Mouse (Mus musculus): ENCODE data around the gene Carmil3.
A peak's percentile ranks its signal among the peaks of the same experiment; 100 is the strongest.

Carmil3 gene

DNA sequence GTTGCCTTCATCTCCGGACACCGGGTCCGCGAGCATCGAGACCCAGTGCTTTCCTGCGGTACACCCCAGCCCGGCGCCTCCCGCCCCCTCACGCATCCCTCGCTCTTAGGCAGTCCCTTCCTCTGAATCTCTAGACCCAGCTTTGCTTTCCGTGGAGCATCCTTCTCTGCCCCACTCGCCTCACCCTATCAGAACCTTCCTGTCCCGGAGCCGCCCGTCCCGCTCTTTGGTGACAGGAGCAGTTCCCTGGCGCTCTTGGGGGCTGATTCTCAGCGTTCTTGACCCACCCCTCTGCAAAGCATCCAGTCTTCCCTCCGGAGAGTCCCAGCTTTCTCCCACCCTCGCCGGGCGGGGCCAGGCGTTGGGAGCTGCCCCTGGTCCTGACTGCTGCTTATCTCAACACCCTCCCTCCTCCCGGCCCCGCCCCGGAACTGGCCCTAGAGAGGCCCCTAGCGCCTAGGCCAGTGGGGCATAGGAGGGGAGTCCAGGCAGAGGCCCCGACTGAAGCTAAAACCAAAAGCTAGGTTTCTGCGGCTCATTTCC lies 911 bp downstream of the Carmil3 start:
- ATAC-seq (ENCODE audit: insufficient number of reproducible peaks, low FRiP score, low TSS enrichment) = peak; percentile 49

GRCm38 (mm10) chr14:55492103-55492502 lies 1.7 kb downstream of the Carmil3 start:
- no peak for ATAC-seq (ENCODE audit: insufficient number of reproducible peaks, low FRiP score, low TSS enrichment)

DNA sequence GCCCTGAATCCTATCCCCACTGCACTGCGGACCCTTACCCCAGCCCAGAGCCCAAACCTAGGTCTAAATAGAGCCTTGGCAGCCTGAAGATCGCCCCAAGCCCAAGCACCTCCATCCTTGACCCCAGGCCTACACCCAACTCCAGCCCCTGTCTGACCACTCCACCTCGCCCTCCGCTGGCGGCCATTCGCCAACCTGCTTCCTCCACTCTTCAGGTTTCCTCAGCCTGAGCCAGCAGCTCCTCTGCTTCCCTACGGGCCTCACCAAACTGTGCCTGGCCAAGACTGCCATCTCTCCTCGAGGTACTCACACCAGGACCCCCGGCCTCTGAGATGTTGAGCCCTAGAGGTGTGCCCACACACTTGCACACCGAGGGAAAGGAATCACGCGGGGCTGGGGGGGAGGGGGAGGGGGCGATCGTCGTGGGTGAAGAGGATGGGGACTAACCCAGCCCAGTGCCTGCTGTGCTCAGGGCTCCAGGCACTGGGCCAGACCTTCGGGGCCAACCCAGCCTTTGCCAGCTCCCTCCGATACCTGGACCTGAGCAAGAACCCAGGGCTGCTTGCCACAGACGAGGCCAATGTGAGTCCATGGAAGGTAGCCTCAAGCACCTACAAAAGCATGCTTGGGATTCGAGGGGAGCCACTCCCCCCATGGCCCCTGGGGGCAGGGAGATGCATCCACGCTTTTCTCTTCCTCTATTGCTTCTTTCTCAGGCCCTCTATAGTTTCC lies 5.2 kb downstream of the Carmil3 start:
- ATAC-seq (ENCODE audit: insufficient number of reproducible peaks, low FRiP score, low TSS enrichment) = no peak

GRCm38 (mm10) chr14:55496761-55497448 lies 6.5 kb downstream of the Carmil3 start:
- no peak for ATAC-seq (ENCODE audit: insufficient number of reproducible peaks, low FRiP score, low TSS enrichment)

DNA sequence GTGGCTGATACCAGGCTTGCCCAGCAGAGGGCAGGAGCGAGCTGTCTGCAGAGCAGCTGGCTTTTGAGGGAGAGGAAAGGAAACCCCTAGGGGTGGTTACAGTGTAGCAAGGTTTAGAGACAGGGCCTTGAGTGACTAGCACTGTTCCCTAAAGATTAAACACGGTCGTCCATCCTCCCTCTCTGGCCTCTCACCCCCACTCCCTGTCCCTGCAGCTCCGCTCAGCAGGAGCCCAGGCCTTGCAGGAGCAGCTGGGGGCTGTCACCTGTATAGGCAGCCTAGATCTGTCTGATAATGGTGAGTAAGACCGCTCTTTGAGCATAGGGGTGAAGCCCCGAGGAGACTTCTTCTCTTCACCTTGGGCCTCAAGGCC lies 7.0 kb downstream of the Carmil3 start:
- ATAC-seq (ENCODE audit: insufficient number of reproducible peaks, low FRiP score, low TSS enrichment) = peak; percentile 10; the same call in 1 of the 2 replicates

- ATAC-seq (ENCODE audit: insufficient number of reproducible peaks, low FRiP score, low TSS enrichment) = no peak
Observed at GRCm38 (mm10) chr14:55505612-55506011, 15.2 kb downstream of the Carmil3 start.

DNA sequence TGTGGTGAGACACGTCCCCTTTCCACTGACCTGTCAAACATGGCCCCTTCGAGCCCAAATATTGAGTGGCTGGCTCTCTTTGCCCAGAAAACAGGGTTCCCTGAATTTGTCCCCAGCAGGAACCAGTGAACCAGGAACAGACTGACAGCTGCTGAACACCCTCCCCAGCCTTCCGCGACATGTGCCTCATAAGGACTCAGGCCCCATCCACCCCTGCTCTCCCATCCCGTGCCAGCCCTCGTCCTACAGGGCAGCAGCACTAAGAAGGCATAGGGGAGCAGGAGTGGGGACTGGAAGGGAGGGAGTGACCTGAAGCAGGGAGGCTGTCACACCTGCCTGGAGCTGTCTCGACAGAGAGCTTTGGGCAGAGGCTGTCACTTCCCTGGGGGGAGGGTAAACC lies 17.4 kb downstream of the Carmil3 start:
- no peak for ATAC-seq (ENCODE audit: insufficient number of reproducible peaks, low FRiP score, low TSS enrichment)

- no peak for ATAC-seq (ENCODE audit: insufficient number of reproducible peaks, low FRiP score, low TSS enrichment)
Observed at GRCm38 (mm10) chr14:55509540-55509939, 19.1 kb downstream of the Carmil3 start.

GRCm38 (mm10) chr14:55510125-55510731 lies 19.8 kb downstream of the Carmil3 start, which contains the start of gene Cpne6:
TSS of gene Cpne6 (plus strand) at chr14:55510445.
- no peak for ATAC-seq (ENCODE audit: insufficient number of reproducible peaks, low FRiP score, low TSS enrichment)

DNA sequence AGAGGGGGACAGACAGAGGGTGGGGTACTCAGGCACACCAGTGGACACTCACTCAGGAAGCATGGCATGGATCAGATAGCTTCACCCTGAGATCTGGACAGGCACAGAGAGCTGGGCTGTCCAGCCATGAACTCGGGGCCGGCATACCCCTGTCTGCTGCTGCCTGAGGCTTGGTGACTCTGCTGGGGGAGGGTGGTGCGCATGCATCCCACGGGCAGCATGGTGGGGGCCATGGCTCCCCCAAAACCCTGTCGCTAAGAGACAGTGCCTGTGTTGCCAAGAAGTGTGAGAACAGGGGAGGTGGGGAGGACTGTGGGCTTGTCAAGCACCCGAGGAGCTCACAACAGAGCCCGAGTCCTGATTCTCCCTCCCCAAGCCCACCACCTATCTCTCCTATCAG lies 20.6 kb downstream of the Carmil3 start:
- no peak for ATAC-seq (ENCODE audit: insufficient number of reproducible peaks, low FRiP score, low TSS enrichment)

- no peak for ATAC-seq (ENCODE audit: insufficient number of reproducible peaks, low FRiP score, low TSS enrichment)
Observed at GRCm38 (mm10) chr14:55513927-55514326, 23.5 kb downstream of the Carmil3 start.

DNA sequence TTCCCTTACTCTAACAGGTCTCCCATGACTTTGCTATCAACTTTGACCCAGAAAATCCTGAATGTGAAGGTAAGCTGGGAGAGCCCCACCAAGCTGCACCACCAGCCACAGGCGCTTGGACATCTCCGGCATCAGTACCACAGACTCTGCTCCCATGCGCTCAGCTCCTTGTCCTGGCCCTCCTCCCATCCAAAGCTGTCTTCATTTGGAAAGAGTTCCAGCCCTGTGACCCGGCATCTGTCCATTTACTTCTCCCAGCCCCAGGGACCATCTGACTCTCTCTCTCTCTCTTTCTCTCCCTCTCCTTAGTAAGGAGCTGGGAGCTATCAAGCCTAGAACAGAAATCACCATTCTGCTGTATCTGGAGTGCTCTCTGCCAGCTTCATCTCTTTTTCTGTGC lies 25.4 kb downstream of the Carmil3 start:
- ATAC-seq (ENCODE audit: insufficient number of reproducible peaks, low FRiP score, low TSS enrichment) = no peak

GRCm38 (mm10) chr14:55518897-55519296 lies 28.4 kb downstream of the Carmil3 start:
- ATAC-seq (ENCODE audit: insufficient number of reproducible peaks, low FRiP score, low TSS enrichment) = no peak

GRCm38 (mm10) chr14:55519604-55520003 lies 29.2 kb downstream of the Carmil3 start:
- ATAC-seq (ENCODE audit: insufficient number of reproducible peaks, low FRiP score, low TSS enrichment) = no peak

- peak; percentile 37; the same call in 1 of the 2 replicates for ATAC-seq (ENCODE audit: insufficient number of reproducible peaks, low FRiP score, low TSS enrichment)
Observed at GRCm38 (mm10) chr14:55520451-55521361, 30.3 kb downstream of the Carmil3 start.

GRCm38 (mm10) chr14:55524062-55524461 lies 33.6 kb downstream of the Carmil3 start:
- no peak for ATAC-seq (ENCODE audit: insufficient number of reproducible peaks, low FRiP score, low TSS enrichment)

DNA sequence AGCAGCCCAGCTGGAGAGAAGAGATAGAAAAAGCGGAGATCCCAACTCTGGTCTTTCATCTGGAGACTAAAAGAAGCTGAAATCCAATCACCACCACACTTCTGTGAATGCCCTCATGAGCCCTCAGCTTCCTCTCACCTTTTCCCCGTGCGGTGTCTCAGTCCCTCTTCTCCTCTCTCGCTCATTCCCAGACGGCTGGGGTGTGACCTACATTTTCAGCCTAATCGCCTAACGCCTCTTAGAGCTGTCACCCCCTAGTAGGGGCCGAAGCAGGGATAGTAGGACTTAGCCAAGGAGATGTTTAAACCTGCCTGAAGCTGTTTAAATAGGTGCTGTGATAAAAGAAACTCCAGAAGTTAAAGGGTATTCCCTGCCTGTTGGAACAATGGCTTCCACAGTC lies 34.3 kb downstream of the Carmil3 start, which contains the start of gene Nrl:
Gene Nrl (minus strand): TSS at position 197 of the 400 bp plus-strand sequence.
- ATAC-seq (ENCODE audit: insufficient number of reproducible peaks, low FRiP score, low TSS enrichment) = no peak

GRCm38 (mm10) chr14:55526674-55527073 lies 36.2 kb downstream of the Carmil3 start:
- ATAC-seq (ENCODE audit: insufficient number of reproducible peaks, low FRiP score, low TSS enrichment) = no peak

GRCm38 (mm10) chr14:55527940-55528339 lies 37.5 kb downstream of the Carmil3 start:
- no peak for ATAC-seq (ENCODE audit: insufficient number of reproducible peaks, low FRiP score, low TSS enrichment)

DNA sequence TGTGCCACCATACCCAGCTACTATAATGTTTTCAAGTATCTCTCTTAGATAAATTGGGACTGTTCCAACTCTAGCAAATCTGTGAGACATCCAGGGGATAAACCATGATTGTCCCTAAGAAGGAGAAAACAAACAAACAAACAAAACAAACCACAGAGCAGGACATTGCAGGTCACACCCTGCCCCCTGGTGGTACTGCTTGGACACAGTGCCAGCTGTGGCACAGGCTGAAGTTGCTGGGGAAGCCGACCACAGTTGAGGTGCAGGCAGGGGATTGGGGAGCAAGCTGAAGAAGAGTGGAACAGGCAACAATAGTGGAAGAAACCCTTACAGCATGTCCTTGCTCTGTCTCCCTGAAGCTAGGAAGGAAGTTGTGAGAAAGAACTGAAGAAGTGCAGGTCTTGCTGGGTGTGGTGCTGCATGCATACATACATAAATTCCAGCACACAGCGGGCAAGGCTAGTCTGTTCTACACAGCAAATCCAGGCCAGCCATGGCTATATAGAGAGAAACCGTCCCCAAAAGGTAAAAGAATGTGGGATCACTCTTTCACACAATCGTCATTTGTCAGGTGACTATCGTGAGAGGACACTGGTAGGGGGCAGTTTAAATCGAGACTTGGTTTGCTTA lies 45.8 kb downstream of the Carmil3 start:
- ATAC-seq (ENCODE audit: insufficient number of reproducible peaks, low FRiP score, low TSS enrichment) = no peak

All from cerebellum, adult (tissue).